Mouse (Mus musculus) hindbrain, embryonic 15.5 days (tissue): ENCODE results near the gene Zfp385b. TPM values are rescaled to one million over a fixed set of nuclear protein-coding genes. Genes with fewer than 3 reads are reported as not detected.

Experiments used
- ATAC-seq: fragments of 200-750 bp; cut with Nextera tagmentation; 2 replicates; pipeline ENCODE4 v1.8.0; 2017; ENCODE audit warnings: low read depth, moderate number of reproducible peaks, moderate TSS enrichment; ENCODE audit not compliant: low FRiP score
- H3K27ac ChIP-seq: fragments of 300-500 bp; sonication (generic); replicated peaks from 2 replicates; pipeline ENCODE4 v1.5.1; 2015; ENCODE audit warnings: mild to moderate bottlenecking, inconsistent platforms
- H3K27me3 ChIP-seq: fragments of 300-500 bp; sonication (generic); 2 replicates; pipeline ENCODE4 v1.6.1; 2015; ENCODE audit warnings: control low read depth, inconsistent platforms
- H3K36me3 ChIP-seq: fragments of 300-500 bp; sonication (generic); 2 replicates; pipeline ENCODE4 v1.6.1; 2015; ENCODE audit warnings: control low read depth, inconsistent platforms
- H3K4me1 ChIP-seq: fragments of 300-500 bp; sonication (generic); replicated peaks from 2 replicates; pipeline ENCODE4 v1.6.1; 2015; ENCODE audit warnings: control low read depth, inconsistent platforms
- H3K4me2 ChIP-seq: fragments of 300-500 bp; sonication (generic); 2 replicates; pipeline ENCODE4 v1.6.1; 2015; ENCODE audit warnings: moderate library complexity, mild to moderate bottlenecking, inconsistent platforms
- H3K4me3 ChIP-seq: fragments of 300-500 bp; sonication (generic); 2 replicates; pipeline ENCODE4 v1.5.1; 2015; ENCODE audit warnings: mild to moderate bottlenecking, inconsistent platforms
- H3K9ac ChIP-seq: fragments of 300-500 bp; sonication (generic); 2 replicates; pipeline ENCODE4 v1.6.1; 2015; ENCODE audit warnings: inconsistent platforms
- H3K9me3 ChIP-seq: fragments of 300-500 bp; sonication (generic); 2 replicates; pipeline ENCODE4 v1.6.1; 2016; ENCODE audit warnings: control low read depth, inconsistent platforms
- WGBS: fragments of 180-500 bp; shearing (Covaris S2); methylation state at CpG from one replicate; pipeline ENCODE4 v1.1.7; 2015; 5-methylcytosine and 5-hydroxymethylcytosine counted together
- polyA plus RNA-seq: library from polyadenylated mRNA; unstranded; fragments of >200 nt; fragmentation: Nextera tagmentation; extraction: Ambion mirVana; gene quantifications from 2 replicates; pipeline ENCODE4 v1.2.1, GENCODE M21; 2015

Gene Zfp385b
- polyA plus RNA-seq, 1 experiment from 2014 or later: 12.9 TPM

GRCm38 (mm10) chr2:77609452-77609851 lies 210.0 kb downstream of the Zfp385b start:
- 84% methylated on average over 5 of the region's 5 CpGs for WGBS

GRCm38 (mm10) chr2:77608666-77609065 lies 210.8 kb downstream of the Zfp385b start:
- 81% methylated on average over 4 of the region's 4 CpGs for WGBS
- H3K4me1 ChIP-seq: no peaks in the 10 kb centered on the region
- no peak overlapping the region for H3K9ac ChIP-seq
- no peak for ATAC-seq
- no peak overlapping the region for H3K4me3 ChIP-seq
- H3K4me2 ChIP-seq: no peak overlapping the region
- H3K27ac ChIP-seq: no peak overlapping the region
- H3K27me3 ChIP-seq: no peaks in the 10 kb centered on the region
- H3K9me3 ChIP-seq: no peaks in the 10 kb centered on the region
- no peaks in the 10 kb centered on the region for H3K36me3 ChIP-seq

More at GRCm38 (mm10) chr2:77609452-77609851, 210.0 kb downstream of the Zfp385b start:
- H3K4me3 ChIP-seq: no peak overlapping the region
- H3K27ac ChIP-seq: no peak overlapping the region
- ATAC-seq: no peak
- H3K9me3 ChIP-seq: no peaks in the 10 kb centered on the region
- H3K36me3 ChIP-seq: no peaks in the 10 kb centered on the region
- H3K4me2 ChIP-seq: no peak overlapping the region
- no peak overlapping the region for H3K9ac ChIP-seq
- no peaks in the 10 kb centered on the region for H3K27me3 ChIP-seq
- H3K4me1 ChIP-seq: no peaks in the 10 kb centered on the region

- Histone ChIP-seq H3K9ac (no peak overlapping the region), H3K4me3 (no peak overlapping the region), H3K4me2 (no peak overlapping the region), H3K27ac (no peak overlapping the region), H3K36me3 (no peaks in the 10 kb centered on the region), H3K27me3 (no peaks in the 10 kb centered on the region), H3K4me1 (peaks cover 11% of the 10 kb centered on the region; the same call in 1 of the 2 replicates), H3K9me3 (no peaks in the 10 kb centered on the region)
- WGBS: 82% methylated on average over 7 of the region's 7 CpGs
- ATAC-seq: no peak
Observed at GRCm38 (mm10) chr2:77593461-77593860, 226.0 kb downstream of the Zfp385b start.

- H3K9me3 ChIP-seq: peaks cover 1% of the 10 kb centered on the region; the same call in 1 of the 2 replicates
- WGBS: 75% methylated on average over 6 of the region's 6 CpGs
- no peak overlapping the region for H3K27ac ChIP-seq
- H3K4me3 ChIP-seq: no peak overlapping the region
- H3K27me3 ChIP-seq: no peaks in the 10 kb centered on the region
- H3K9ac ChIP-seq: no peak overlapping the region
- no peaks in the 10 kb centered on the region for H3K36me3 ChIP-seq
- no peak for ATAC-seq
- peaks cover 11% of the 10 kb centered on the region; the same call in 1 of the 2 replicates for H3K4me1 ChIP-seq
- H3K4me2 ChIP-seq: no peak overlapping the region
Observed at GRCm38 (mm10) chr2:77592525-77592924, 226.9 kb downstream of the Zfp385b start.

- no peak overlapping the region for H3K4me2 ChIP-seq
- peak; percentile 91 for ATAC-seq
- WGBS: 60% methylated on average over 12 of the region's 12 CpGs
- no peak overlapping the region for H3K9ac ChIP-seq
- H3K4me1 ChIP-seq: peaks cover 11% of the 10 kb centered on the region; the same call in 1 of the 2 replicates
- H3K36me3 ChIP-seq: no peaks in the 10 kb centered on the region
- peak overlapping the region; percentile 2; the same call in 1 of the 2 replicates for H3K27ac ChIP-seq
- no peaks in the 10 kb centered on the region for H3K27me3 ChIP-seq
- peaks cover 8% of the 10 kb centered on the region for H3K9me3 ChIP-seq
- no peak overlapping the region for H3K4me3 ChIP-seq
Observed at GRCm38 (mm10) chr2:77589205-77589901, 230.1 kb downstream of the Zfp385b start.

GRCm38 (mm10) chr2:77587387-77587786 lies 232.1 kb downstream of the Zfp385b start:
- no peak overlapping the region for H3K27ac ChIP-seq
- H3K4me1 ChIP-seq: peaks cover 11% of the 10 kb centered on the region; the same call in 1 of the 2 replicates
- H3K9me3 ChIP-seq: peaks cover 8% of the 10 kb centered on the region
- ATAC-seq: no peak
- WGBS: 87% methylated on average over 4 of the region's 4 CpGs
- H3K27me3 ChIP-seq: no peaks in the 10 kb centered on the region
- no peak overlapping the region for H3K4me2 ChIP-seq
- H3K4me3 ChIP-seq: no peak overlapping the region
- H3K36me3 ChIP-seq: no peaks in the 10 kb centered on the region
- H3K9ac ChIP-seq: no peak overlapping the region

- no peak for ATAC-seq
Observed at GRCm38 (mm10) chr2:77586581-77587360, 232.7 kb downstream of the Zfp385b start.

GRCm38 (mm10) chr2:77583586-77583985 lies 235.9 kb downstream of the Zfp385b start:
- Histone ChIP-seq H3K4me2 (no peak overlapping the region), H3K4me1 (0 out of 2 replicates have a peak, but pooled peaks cover under 1% of the 10 kb centered on the region), H3K9ac (no peak overlapping the region), H3K36me3 (no peaks in the 10 kb centered on the region), H3K9me3 (peaks cover 8% of the 10 kb centered on the region), H3K4me3 (no peak overlapping the region), H3K27me3 (no peaks in the 10 kb centered on the region), H3K27ac (no peak overlapping the region)
- ATAC-seq: no peak
- WGBS: 79% methylated on average over 1 of the region's 1 CpGs

More at GRCm38 (mm10) chr2:77586581-77587360, 232.7 kb downstream of the Zfp385b start:
- H3K36me3 ChIP-seq: no peaks in the 10 kb centered on the region
- 79% methylated on average over 4 of the region's 4 CpGs for WGBS
- H3K27me3 ChIP-seq: no peaks in the 10 kb centered on the region
- peaks cover 11% of the 10 kb centered on the region; the same call in 1 of the 2 replicates for H3K4me1 ChIP-seq
- no peak overlapping the region for H3K4me3 ChIP-seq
- H3K27ac ChIP-seq: no peak overlapping the region
- no peak overlapping the region for H3K9ac ChIP-seq
- H3K9me3 ChIP-seq: peaks cover 8% of the 10 kb centered on the region
- no peak overlapping the region for H3K4me2 ChIP-seq

- no peaks in the 10 kb centered on the region for H3K9me3 ChIP-seq
- H3K4me3 ChIP-seq: no peak overlapping the region
- no peak overlapping the region for H3K27ac ChIP-seq
- 88% methylated on average over 1 of the region's 1 CpGs for WGBS
- no peaks in the 10 kb centered on the region for H3K4me1 ChIP-seq
- ATAC-seq: no peak
- no peaks in the 10 kb centered on the region for H3K27me3 ChIP-seq
- no peak overlapping the region for H3K4me2 ChIP-seq
- no peak overlapping the region for H3K9ac ChIP-seq
- no peaks in the 10 kb centered on the region for H3K36me3 ChIP-seq
Observed at GRCm38 (mm10) chr2:77576571-77576970, 242.9 kb downstream of the Zfp385b start.

- Histone ChIP-seq H3K4me1 (no peaks in the 10 kb centered on the region), H3K27me3 (no peaks in the 10 kb centered on the region), H3K27ac (no peak overlapping the region), H3K9me3 (no peaks in the 10 kb centered on the region), H3K4me3 (no peak overlapping the region), H3K4me2 (no peak overlapping the region), H3K9ac (no peak overlapping the region), H3K36me3 (no peaks in the 10 kb centered on the region)
- ATAC-seq: no peak
- 79% methylated on average over 15 of the region's 15 CpGs for WGBS
Observed at GRCm38 (mm10) chr2:77567528-77568435, 251.7 kb downstream of the Zfp385b start.

GRCm38 (mm10) chr2:77563706-77564105 lies 255.7 kb downstream of the Zfp385b start:
- no peaks in the 10 kb centered on the region for H3K9me3 ChIP-seq
- H3K9ac ChIP-seq: no peak overlapping the region
- H3K4me1 ChIP-seq: no peaks in the 10 kb centered on the region
- no peak overlapping the region for H3K27ac ChIP-seq
- no peak for ATAC-seq
- no peak overlapping the region for H3K4me2 ChIP-seq
- no peaks in the 10 kb centered on the region for H3K36me3 ChIP-seq
- WGBS: 74% methylated on average over 1 of the region's 1 CpGs
- H3K4me3 ChIP-seq: no peak overlapping the region
- no peaks in the 10 kb centered on the region for H3K27me3 ChIP-seq
